Mouse (Mus musculus): ENCODE data around the gene Arhgef19. TPM values are rescaled to one million over a fixed set of nuclear protein-coding genes. Genes with fewer than 3 reads are reported as not detected.

Arhgef19 gene
- total RNA-seq, 2 experiments from 2014 or later, result 9.2 to 10.5 TPM

DNA sequence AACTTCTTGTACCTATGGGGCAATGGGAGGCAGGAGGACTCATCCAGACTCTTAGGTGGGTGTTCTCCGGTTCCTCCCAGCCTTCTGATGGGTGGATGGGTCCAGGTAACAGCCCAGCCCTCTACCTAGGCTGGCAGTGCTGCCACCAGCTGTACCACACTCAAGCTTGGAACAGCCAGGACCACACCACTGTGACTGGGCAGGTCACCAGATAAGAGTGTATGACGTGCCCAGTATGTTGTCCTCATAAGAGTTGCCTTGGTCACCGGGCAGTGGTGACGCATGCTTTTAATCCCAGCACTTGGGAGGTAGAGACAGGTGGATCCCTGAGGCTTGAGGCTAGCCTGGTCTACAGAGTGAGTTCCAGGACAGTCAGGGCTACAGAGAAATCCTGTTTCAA, 6.1 kb upstream of the Arhgef19 start:
- intact Hi-C loops (cut with DNase I), result no loop called here
- no peak for DNase-seq (ENCODE audit: low spot score in 2 of 2)

DNA sequence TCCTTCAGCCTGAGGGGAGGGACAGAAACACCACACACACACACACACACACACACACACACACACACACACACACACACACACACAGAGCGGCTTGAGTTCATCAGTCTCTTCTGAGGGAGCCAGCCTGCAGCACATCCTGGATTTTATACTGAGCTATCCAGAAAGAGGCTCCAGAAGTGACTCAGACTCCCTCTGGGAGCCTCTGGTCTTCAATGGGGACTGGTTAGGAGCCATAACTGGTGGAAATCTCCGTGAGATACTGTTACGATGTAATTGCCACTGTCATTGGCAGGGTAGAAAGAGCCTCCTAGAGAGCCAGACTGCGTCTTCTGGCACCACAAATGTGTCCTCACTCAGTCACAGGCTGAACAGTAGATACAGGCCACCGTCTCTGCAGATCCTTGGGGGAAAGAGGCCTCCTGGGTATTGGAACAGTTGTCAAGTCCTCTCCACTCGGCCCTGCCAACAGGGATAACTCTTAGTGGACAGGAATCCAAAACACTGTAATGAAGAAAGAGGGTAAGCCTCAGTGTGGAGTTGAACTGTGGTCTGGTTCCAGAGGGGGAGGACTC, 3.7 kb upstream of the Arhgef19 start:
- DNase-seq (ENCODE audit: low spot score in 2 of 2), result no peak
- intact Hi-C loops (cut with DNase I), result no loop called here

DNA sequence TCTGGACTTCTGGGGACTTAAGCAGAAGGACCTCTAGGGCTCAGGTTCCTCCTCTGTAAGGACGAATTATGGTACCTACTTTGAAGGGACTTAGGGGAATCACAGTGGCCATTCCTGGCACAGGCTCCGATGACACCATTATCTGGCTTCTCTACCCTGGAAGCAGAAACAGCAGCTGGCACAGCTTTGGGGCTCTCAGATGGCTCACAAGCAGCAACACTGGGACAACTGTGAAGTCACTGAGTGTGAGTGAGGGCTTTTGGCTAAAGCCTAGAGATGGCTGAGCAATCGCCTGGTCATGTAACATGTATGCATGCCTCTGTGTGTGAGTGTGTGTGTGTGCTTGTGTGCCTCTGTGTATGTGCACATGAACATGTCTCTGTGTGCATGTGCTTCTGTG, 2.4 kb upstream of the Arhgef19 start:
- no peak for DNase-seq (ENCODE audit: low spot score in 2 of 2)

DNA sequence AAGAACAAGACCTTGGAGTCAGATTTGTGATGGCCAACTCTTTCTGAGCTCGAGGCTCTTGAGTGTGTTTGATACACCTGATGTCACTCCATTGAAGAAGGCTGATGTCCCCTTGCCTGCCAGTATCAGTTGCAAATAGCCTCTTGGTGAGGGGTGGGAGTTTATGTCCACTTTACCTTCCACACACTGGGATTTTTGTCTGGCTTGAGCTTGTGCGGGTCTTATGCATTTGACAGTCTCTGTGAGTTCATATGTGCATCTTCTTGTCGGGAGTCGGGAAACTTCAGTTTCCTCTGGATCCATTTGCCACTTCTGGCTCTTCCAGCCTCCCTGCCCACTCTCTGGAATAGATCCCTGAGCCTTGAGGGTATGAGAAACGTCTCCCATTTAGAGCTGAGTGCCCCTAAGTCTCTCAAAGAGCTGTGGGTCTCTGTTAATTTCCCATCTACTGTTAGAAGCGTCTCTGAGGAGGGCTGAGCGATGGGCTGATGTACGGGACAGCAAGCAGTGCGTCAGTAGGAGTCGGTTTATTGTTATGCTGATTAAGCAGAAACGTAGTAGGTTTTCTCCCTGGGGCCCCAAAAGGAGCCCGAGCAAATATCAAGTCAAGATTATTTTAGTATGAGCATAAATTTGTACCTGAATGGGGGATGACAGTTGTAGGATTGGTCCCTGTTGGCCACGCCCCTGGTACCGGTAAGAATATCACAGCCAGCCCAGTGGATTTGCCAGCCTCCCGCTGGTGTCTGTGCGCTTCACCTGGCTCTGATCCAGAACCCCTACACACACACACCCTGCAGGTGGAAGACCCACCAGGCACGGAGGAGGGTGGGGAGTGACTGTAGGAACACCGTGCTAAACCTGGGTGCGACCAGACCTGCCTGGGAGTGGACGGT, 559 bp upstream of the Arhgef19 start:
- intact Hi-C loops (cut with DNase I), result no loop called here
- DNase-seq (ENCODE audit: low spot score in 2 of 2), result no peak

More for the DNA sequence above, 2.4 kb upstream of the Arhgef19 start:
- intact Hi-C loops (cut with DNase I), result no loop called here

DNA sequence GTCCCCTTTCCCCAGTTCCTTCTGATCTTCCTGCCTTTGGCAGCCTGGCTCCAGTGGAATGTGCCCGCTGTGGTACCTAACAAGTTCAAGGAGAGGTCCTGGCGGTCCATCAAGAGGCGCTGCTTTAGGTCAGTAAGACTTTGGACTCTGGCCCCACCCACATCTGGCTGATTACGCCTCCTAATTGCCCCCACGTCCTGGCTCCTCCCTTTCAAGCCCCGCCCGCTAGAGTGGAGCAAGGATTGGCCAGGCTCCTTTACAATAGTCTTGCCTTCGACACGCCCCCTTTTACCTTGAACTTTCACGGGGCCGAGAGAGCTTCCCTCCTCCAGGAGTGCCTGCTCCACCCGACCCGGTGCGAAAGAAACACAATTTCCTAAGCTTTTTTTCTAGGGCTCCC, 1.3 kb downstream of the Arhgef19 start:
- intact Hi-C loops (cut with DNase I), result no loop called here
- no peak for DNase-seq (ENCODE audit: low spot score in 2 of 2)

DNA sequence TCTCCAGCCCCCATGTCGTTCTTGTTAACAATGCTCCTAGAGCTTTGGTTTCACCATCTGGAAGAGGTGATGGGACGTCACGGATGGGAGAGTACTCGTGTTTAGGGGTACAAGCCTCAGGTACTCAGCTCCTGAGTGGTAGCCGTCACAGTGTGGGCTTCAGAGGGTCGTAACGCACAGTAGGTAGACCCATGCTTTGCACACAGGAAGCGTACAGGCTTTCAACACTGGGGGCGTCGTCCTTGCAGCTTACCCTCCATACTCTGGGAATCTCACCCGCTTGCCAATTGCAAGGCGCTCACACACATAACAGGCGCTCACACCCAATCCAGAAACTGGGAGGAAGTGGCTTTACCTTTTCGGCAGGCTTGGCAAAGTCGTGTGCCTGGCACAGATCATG, 2.6 kb downstream of the Arhgef19 start:
- intact Hi-C loops (cut with DNase I), result no loop called here
- DNase-seq (ENCODE audit: low spot score in 2 of 2), result no peak

DNA sequence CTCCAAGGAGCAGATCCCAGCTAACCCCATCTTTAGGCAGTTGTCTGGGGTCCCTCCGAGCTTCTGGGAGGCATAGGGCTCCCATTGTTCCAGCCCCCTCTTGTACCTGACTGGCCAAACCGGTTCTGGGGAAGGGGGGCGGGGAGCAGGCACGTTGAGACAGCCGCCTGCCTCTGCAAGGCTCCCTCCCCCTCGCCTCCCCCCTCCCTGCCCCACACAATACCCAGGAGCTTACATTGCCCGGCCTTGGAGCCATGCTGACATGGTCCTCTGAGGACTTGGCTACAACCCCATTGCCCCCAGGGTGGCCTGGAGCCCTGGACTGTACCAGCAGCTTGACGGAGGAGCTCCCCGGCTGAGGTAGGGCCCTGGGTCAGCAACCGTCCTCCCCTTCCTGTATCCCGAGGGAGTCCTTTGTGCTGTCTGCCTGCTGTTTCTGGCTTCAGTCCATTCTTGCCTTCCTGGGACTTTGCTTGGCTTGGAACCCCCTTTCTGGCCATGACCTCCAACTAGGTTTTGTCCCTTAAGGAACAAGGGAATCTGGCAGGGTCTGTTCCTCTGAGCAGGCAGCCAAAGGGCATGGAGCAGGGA, 3.4 kb downstream of the Arhgef19 start:
- DNase-seq (ENCODE audit: low spot score in 2 of 2), result peak in 1 of 2 experiments; percentile 35
- intact Hi-C loops (cut with DNase I), result no loop called here

DNA sequence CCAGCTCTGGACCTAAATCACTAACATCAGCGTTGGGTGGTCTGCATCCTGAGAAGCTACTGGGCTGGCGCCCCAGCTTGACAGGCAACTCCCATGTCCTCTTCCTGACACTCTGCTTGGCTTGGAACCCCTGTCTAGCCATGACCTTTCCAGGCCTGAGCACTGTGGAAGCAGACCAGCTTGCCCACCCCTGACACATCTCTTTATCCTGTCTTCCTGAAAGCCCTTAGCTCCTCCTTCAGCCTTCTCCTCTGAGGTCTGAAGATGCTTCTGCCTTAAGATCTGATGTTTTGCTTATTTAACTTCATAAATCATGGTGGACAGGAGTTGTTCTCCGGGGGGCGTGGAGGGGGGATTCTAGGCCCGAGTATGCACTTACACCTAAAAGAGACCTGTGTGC, 4.3 kb downstream of the Arhgef19 start:
- DNase-seq (ENCODE audit: low spot score in 2 of 2), result no peak
- intact Hi-C loops (cut with DNase I), result no loop called here

DNA sequence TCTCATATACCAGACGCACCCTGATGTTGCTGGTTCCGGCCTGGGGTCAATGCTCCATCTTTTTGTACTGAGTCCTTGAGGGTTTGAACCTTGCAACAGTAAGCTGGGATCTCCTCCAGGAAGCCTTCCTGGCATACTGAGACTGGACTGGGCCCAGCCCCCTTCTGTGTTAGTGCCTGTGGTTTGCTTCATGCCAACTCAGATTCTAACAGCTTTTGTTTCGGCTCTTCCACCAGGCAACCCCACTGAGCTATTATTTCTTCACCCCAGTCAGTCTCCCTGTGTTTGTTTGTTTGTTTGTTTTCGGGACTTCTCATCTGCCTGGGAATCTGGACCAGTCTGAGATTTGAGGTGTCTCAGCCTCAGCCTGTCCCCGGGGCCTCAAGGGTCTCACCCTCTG, 5.1 kb downstream of the Arhgef19 start:
- intact Hi-C loops (cut with DNase I), result no loop called here
- DNase-seq (ENCODE audit: low spot score in 2 of 2), result no peak

DNA sequence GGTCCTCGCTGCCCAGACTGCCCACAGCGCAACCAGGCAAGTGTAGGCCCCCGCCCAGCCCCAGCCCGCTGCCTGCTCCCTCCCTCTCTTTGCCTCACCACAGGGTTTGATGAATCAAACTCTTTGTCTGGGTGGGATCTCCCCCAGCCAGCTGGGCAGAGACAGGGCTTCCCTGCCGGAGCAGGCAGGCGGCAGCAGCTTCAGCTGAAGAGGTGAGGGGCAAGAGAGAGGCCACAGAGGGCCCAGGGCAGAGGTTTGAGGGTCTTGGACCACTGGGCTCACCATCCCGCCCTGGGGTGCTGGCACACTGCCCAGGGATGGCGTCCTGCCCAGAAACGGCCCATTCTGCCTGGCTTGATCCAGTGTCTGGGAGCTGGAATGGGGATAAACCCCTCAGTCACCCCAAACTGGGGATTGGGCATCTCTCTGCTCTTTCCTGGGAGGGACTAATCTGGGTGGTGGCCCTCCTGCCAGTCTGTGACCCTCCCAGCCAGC, 5.7 kb downstream of the Arhgef19 start:
- DNase-seq (ENCODE audit: low spot score in 2 of 2), result peak; percentile 69 to 77
- intact Hi-C loops (cut with DNase I), result no loop called here

DNA sequence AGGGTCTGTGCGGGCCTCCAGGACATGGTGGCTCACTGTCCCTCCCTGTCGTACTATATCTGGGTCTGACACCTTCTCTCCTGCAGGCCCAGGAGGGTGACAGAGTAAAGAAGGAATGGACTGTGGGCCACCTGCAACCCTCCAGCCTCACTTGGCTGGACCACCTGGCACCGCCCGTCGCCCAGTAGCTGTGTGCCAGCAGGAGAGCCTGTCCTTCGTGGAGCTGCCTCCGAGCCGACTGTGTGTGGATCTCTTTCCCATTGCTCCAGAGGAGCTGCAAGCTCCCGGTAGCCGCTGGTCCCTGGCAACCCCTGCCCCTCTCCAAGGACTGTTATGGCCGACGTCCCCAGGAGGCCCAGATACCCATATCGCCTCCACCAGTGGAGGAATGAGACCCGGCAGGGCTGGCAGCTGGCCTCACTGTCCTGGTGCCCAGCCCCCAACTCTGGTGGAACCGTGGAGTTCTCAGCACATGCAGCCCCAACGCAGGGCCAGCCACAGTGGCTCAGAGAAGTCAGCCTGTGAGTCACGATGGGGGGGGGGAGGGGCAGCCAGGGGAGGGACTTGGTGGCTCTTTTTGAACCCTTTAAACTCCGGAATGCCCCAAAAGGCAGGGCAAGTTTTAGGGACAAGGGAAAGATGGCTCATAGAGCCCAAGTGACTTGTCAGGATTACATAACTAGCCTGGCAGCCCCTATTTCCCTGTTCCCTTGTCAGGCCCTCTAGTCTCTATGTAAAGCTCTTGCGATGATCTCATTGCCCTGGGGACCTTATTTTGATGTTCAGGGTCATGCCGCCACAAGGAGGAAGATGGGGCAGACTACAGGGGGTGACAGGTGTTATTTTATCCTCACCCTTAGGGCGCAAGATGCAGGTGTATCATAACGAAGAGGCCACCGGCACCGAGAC, 7.0 kb downstream of the Arhgef19 start:
- DNase-seq (ENCODE audit: low spot score in 2 of 2), result no peak
- intact Hi-C loops (cut with DNase I), result no loop called here

DNA sequence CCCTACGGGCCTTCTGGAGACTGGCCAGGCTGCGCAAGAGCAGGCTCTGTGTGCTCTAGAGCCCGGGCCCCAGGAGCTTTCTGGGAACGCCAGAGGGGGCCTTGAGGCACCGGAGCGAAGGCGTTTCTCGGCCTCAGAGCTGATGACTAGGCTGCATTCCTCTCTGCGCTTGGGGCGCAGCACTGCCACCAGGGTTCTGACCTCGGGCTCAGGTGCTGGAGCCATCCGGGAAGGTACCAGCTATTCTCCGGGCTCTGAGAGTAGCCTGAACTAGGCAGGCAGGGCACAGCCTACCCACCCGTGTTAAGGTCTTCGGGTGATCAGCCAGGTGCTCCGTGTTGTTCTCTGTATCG, 7.7 kb downstream of the Arhgef19 start:
- no peak for DNase-seq (ENCODE audit: low spot score in 2 of 2)
- intact Hi-C loops (cut with DNase I), result no loop called here

DNA sequence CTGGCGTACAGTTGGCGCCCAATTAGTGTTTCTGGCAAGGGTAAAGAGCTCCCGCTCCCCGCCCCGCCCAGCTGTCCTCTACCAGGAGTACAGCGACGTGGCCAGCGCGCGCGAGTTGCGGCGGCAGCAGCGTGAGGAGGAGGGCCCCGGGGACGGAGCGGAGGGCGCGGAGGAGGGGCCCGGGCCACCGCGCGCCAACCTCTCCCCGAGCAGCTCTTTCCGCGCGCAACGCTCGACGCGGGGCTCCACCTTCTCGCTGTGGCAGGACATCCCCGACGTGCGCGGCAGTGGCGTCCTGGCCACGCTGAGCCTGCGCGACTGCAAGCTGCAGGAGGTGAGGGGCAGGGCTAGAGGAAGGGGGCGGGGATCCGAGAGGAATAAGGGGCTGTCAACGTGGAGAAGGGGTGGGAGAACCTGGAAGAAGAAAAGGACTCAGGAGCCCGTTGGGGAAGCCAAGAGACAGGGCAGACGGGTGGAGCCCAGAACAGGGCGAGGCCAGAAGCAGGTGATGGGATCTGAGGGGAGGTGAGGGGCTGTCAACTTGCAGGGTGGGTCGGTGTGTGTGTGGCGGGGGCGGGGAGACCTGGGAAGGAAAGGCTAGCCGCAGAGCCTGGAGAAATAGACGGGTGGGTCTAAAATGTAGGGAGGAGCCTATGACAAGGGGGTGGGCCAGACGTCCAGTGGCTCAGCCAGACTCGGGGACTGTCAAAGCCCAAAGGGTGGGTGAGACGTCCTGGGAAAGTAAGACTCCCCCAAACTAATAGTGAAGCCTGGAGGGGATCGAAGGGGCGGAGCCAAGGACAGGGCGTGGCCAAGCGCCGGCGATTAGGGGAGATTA, 8.7 kb downstream of the Arhgef19 start:
- intact Hi-C loops (cut with DNase I), result no loop called here

DNA sequence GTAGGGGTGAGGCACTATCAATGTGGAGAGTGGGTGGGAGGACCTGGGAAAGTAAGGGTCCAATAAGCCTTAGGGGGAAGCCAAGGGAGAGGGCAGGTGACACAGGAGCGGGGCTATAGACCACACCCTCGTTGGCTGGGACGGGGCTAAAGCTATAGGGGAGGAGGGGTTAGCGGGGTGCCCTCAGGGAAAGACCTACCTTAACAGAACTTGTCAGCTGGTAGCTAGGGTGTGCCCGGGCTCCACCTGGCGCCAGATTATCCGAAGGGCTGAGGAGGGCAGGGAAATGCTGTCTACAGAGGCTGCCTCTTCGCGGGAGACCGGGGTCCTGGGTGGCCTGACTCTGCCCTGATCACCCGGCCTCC, 9.3 kb downstream of the Arhgef19 start:
- DNase-seq (ENCODE audit: low spot score in 2 of 2), result no peak
- intact Hi-C loops (cut with DNase I), result no loop called here

More for the DNA sequence above, 8.7 kb downstream of the Arhgef19 start:
- no peak for DNase-seq (ENCODE audit: low spot score in 2 of 2)

DNA sequence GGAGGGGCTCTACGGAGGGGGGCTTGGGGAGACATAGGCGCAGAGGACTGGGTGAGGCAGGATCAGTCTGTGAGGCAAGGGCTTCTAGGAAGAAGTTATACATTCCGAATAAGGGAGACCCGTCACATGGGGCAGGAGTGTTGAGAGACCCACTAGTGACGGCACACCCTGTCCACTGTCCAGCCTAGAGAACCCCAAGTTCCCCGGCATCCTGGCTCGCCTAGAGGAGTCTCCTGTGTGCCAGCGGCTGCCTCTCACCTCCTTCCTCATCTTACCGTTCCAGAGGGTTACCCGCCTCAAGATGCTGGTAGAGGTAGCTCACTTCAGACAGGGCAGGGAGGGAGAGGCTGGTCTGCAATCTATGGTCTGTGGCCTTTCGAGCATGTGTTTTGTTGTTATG, 10.1 kb downstream of the Arhgef19 start:
- intact Hi-C loops (cut with DNase I), result no loop called here

DNA sequence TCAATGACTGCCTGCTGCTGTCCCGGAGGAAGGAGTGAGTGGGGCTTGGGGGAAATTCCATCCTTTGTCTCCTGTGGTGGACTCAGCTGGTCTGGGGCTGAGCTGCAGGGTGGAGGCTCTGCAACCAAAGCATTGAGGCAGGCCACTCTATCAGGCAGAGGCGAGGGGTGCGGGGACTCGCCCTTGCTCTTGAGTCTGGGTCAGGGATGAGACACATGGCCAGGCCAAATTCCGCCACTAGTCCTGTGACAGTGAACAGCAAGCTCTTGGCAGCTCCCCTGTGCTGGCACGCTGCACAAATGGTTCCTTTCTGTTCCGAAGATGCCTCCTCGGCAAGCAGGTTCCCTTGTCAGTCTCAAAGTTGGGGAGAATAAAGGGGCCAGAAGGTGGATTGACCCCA, 11.8 kb downstream of the Arhgef19 start:
- intact Hi-C loops (cut with DNase I), result no loop called here
- no peak for DNase-seq (ENCODE audit: low spot score in 2 of 2)

More for the DNA sequence above, 10.1 kb downstream of the Arhgef19 start:
- no peak for DNase-seq (ENCODE audit: low spot score in 2 of 2)

DNA sequence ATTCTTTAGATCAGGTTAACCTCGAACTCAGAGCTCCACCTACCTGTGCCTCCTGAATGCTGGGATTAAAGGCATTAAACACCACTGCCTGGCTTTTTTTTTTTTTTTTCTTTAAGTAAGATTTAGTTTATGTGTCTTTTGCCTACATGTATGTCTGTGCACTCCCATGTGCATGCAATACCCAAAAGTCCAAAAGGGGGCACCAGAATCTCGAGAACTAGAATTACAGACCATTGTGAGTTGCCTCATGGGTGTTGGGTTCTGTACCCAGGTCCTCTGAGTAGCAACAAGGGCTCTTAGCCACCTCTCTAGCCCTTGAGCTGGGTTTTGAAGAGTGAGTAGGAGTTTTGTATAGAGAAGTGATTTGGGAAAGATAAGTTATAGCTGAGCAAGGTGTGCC, 13.3 kb downstream of the Arhgef19 start:
- intact Hi-C loops (cut with DNase I), result no loop called here
- no peak for DNase-seq (ENCODE audit: low spot score in 2 of 2)

DNA sequence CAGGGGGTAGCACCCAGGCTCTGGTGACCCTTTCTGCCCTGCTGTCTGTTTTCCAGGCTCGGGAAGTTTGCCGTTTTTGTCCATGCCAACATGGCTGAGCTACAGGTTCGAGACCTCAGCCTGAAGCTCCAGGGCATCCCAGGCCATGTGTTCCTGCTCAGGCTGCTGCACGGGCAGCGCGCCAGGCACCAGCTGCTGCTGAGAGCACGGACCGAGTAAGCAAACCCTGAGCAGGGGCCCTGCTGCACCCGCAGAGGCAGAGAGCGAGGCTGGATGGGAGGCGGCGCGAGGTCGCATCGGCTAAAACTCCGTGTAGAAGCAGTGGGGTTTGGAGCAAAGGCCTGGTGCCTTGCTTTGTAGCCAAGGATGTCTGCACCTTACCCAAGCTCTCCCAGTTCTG, 14.9 kb downstream of the Arhgef19 start:
- intact Hi-C loops (cut with DNase I), result no loop called here
- no peak for DNase-seq (ENCODE audit: low spot score in 2 of 2)

DNA sequence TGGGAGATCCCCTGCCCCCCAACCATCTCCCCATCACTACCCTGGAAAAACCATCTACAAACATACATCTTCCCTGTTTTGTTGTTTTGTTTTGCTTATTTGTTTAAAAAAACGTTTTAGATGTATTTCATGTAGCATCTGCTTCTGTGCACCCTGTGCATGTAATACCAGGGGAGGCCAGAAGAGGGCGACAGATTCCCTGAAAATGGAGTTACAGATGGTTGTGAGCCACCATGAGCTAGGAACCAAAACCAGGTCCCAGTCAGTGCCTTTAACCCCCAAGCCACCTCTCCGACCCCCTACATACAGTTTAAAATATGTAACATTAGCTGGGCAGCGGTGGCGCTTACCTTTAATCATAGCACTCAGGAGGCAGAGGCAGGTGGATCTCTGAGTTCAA, 18.1 kb downstream of the Arhgef19 start:
- intact Hi-C loops (cut with DNase I), result no loop called here
- DNase-seq (ENCODE audit: low spot score in 2 of 2), result no peak
